Mouse (Mus musculus): Measurements from ENCODE around the gene Fopnl.

DNA sequence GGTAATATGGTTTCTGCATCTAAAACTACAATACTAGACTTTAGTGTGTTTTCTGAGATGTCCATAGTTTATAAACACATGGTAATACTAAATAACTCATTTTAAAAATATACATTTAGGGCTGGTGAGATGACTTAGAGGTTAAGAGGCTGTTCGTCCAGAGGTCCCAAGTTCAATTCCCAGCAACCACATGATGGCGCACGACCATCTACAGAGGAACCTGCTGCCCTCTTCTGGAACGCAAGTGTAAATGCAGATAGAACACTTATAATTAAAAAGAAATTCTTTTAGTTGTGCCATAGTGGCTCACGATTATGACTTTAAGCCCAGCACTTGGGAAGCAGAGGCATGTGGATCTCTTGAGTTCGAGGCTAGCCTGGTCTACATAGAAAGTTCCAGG is 5.8 kb downstream of the Fopnl start:
- TF ChIP-seq CTCF (IDR thresholded peaks at IDR 0.05; ENCODE audit: extremely low read depth, insufficient read depth, low read length) (peak; percentile 66), POLR2A (IDR thresholded peaks at IDR 0.05; ENCODE audit: extremely low read depth, insufficient read depth, low read length) (no peak)

All from cortical plate, adult 2 months (tissue).